Mouse (Mus musculus) kidney, embryonic 14.5 days (tissue): ENCODE results near the gene Abca13. TPM values are rescaled to one million over a fixed set of nuclear protein-coding genes. Genes with fewer than 3 reads are reported as not detected.
"Not testable (repeated sequence)": the region's sequence is repeated elsewhere in the genome, so short reads cannot be mapped to it uniquely, and the experiment has no call there.

ENCODE experiments used
- ATAC-seq: fragments of 200-750 bp; cut with Nextera tagmentation; 2 replicates; pipeline ENCODE4 v1.8.0; 2017; ENCODE audit warnings: moderate number of reproducible peaks, mild to moderate bottlenecking, moderate TSS enrichment, moderate library complexity; ENCODE audit not compliant: low FRiP score, low TSS enrichment
- H3K27ac ChIP-seq: fragments of 300-500 bp; sonication (generic); 2 replicates; pipeline ENCODE4 v1.5.1; 2014; ENCODE audit warnings: low read depth, mild to moderate bottlenecking, low read length, moderate library complexity, mixed read lengths
- H3K27me3 ChIP-seq: fragments of 300-500 bp; sonication (generic); 2 replicates; pipeline ENCODE4 v1.6.1; 2014; ENCODE audit warnings: mild to moderate bottlenecking, low read length; ENCODE audit not compliant: control insufficient read depth, insufficient read depth
- H3K36me3 ChIP-seq: fragments of 300-500 bp; sonication (generic); 2 replicates; pipeline ENCODE4 v1.6.1; 2014; ENCODE audit warnings: low read length, mixed read lengths; ENCODE audit not compliant: control insufficient read depth, insufficient read depth
- H3K4me1 ChIP-seq: fragments of 300-500 bp; sonication (generic); 2 replicates; pipeline ENCODE4 v1.6.1; 2014; ENCODE audit warnings: low read length, mixed read lengths; ENCODE audit not compliant: control insufficient read depth, insufficient read depth
- H3K4me2 ChIP-seq: fragments of 300-500 bp; sonication (generic); replicated peaks from 2 replicates; pipeline ENCODE4 v1.6.1; 2014; ENCODE audit warnings: low read depth, mild to moderate bottlenecking, low read length
- H3K4me3 ChIP-seq: fragments of 300-500 bp; sonication (generic); 2 replicates; pipeline ENCODE4 v1.5.1; 2014; ENCODE audit warnings: mild to moderate bottlenecking, low read length
- H3K9ac ChIP-seq: fragments of 300-500 bp; sonication (generic); 2 replicates; pipeline ENCODE4 v1.6.1; 2014; ENCODE audit warnings: low read depth, mild to moderate bottlenecking, low read length, moderate library complexity
- H3K9me3 ChIP-seq: fragments of 300-500 bp; sonication (generic); 2 replicates; pipeline ENCODE4 v1.6.1; 2016; ENCODE audit warnings: low read length; ENCODE audit not compliant: control insufficient read depth
- WGBS: fragments of 180-500 bp; shearing (Covaris S2); extraction: QIAGEN DNeasy Blood & Tissue Kit; methylation state at CpG from one replicate; pipeline ENCODE4 v1.1.7; 2014; 5-methylcytosine and 5-hydroxymethylcytosine counted together
- polyA plus RNA-seq: library from polyadenylated mRNA; unstranded; fragments of >200 nt; fragmentation: Nextera tagmentation; extraction: Ambion mirVana; gene quantifications from 2 replicates; pipeline ENCODE4 v1.2.1, GENCODE M21; 2014

The Abca13 gene
- polyA plus RNA-seq, 1 experiment from 2014 or later, result 0.11 TPM

- Histone ChIP-seq H3K4me1 (no peaks in the 10 kb centered on the region), H3K9me3 (no peaks in the 10 kb centered on the region), H3K36me3 (no peaks in the 10 kb centered on the region), H3K9ac (no peak overlapping the region), H3K27me3 (no peaks in the 10 kb centered on the region), H3K4me2 (no peak overlapping the region), H3K4me3 (no peak overlapping the region), H3K27ac (no peak overlapping the region)
- 44% methylated on average over 5 of the region's 5 CpGs for WGBS
- ATAC-seq, result no peak
Observed at GRCm38 (mm10) chr11:9432807-9433206, 241.1 kb downstream of the Abca13 start.

- Histone ChIP-seq H3K4me2 (no peak overlapping the region), H3K9me3 (no peaks in the 10 kb centered on the region), H3K27ac (no peak overlapping the region), H3K4me1 (no peaks in the 10 kb centered on the region), H3K4me3 (no peak overlapping the region), H3K9ac (no peak overlapping the region), H3K27me3 (no peaks in the 10 kb centered on the region), H3K36me3 (no peaks in the 10 kb centered on the region)
- ATAC-seq, result no peak
Observed at GRCm38 (mm10) chr11:9436617-9437016, 244.9 kb downstream of the Abca13 start.

- WGBS, result 84% methylated on average over 2 of the region's 2 CpGs
- Histone ChIP-seq H3K4me2 (no peak overlapping the region), H3K4me3 (no peak overlapping the region), H3K9ac (no peak overlapping the region), H3K9me3 (no peaks in the 10 kb centered on the region), H3K4me1 (no peaks in the 10 kb centered on the region), H3K36me3 (no peaks in the 10 kb centered on the region), H3K27ac (no peak overlapping the region), H3K27me3 (no peaks in the 10 kb centered on the region)
- no peak for ATAC-seq
Observed at GRCm38 (mm10) chr11:9439781-9440180, 248.0 kb downstream of the Abca13 start.

GRCm38 (mm10) chr11:9441192-9441591, 249.4 kb downstream of the Abca13 start:
- no peak for ATAC-seq
- H3K4me1 ChIP-seq, result no peaks in the 10 kb centered on the region
- H3K9me3 ChIP-seq, result no peaks in the 10 kb centered on the region
- H3K27me3 ChIP-seq, result no peaks in the 10 kb centered on the region
- no peak overlapping the region for H3K4me3 ChIP-seq
- H3K27ac ChIP-seq, result no peak overlapping the region
- no peak overlapping the region for H3K4me2 ChIP-seq
- 76% methylated on average over 4 of the region's 4 CpGs for WGBS
- no peaks in the 10 kb centered on the region for H3K36me3 ChIP-seq
- H3K9ac ChIP-seq, result no peak overlapping the region

GRCm38 (mm10) chr11:9472400-9472799, 280.7 kb downstream of the Abca13 start:
- no peaks in the 10 kb centered on the region for H3K9me3 ChIP-seq
- 88% methylated on average over 1 of the region's 1 CpGs for WGBS
- ATAC-seq, result no peak
- no peak overlapping the region for H3K4me2 ChIP-seq
- no peak overlapping the region for H3K4me3 ChIP-seq
- no peak overlapping the region for H3K9ac ChIP-seq
- no peaks in the 10 kb centered on the region for H3K4me1 ChIP-seq
- H3K36me3 ChIP-seq, result no peaks in the 10 kb centered on the region
- H3K27ac ChIP-seq, result no peak overlapping the region
- H3K27me3 ChIP-seq, result no peaks in the 10 kb centered on the region

GRCm38 (mm10) chr11:9481511-9481910, 289.8 kb downstream of the Abca13 start:
- H3K4me2 ChIP-seq, result no peak overlapping the region
- no peaks in the 10 kb centered on the region for H3K27me3 ChIP-seq
- H3K9me3 ChIP-seq, result no peaks in the 10 kb centered on the region; the same call in 1 of the 2 replicates
- no peak overlapping the region for H3K27ac ChIP-seq
- H3K36me3 ChIP-seq, result no peaks in the 10 kb centered on the region
- ATAC-seq, result peak; percentile 89
- no peak overlapping the region for H3K4me3 ChIP-seq
- no peak overlapping the region for H3K9ac ChIP-seq
- WGBS, result 16% methylated on average over 6 of the region's 6 CpGs
- no peaks in the 10 kb centered on the region for H3K4me1 ChIP-seq

- Histone ChIP-seq H3K9me3 (no peaks in the 10 kb centered on the region), H3K9ac (no peak overlapping the region), H3K27me3 (no peaks in the 10 kb centered on the region), H3K36me3 (no peaks in the 10 kb centered on the region), H3K27ac (no peak overlapping the region), H3K4me3 (no peak overlapping the region), H3K4me2 (no peak overlapping the region), H3K4me1 (no peaks in the 10 kb centered on the region)
- WGBS, result 44% methylated on average over 5 of the region's 5 CpGs
- ATAC-seq, result no peak; the same call in 1 of the 2 replicates
Observed at GRCm38 (mm10) chr11:9500326-9501142, 308.8 kb downstream of the Abca13 start.

- WGBS, result 81% methylated on average over 2 of the region's 2 CpGs
- H3K36me3 ChIP-seq, H3K9ac ChIP-seq, H3K27me3 ChIP-seq, H3K9me3 ChIP-seq, H3K4me2 ChIP-seq, H3K27ac ChIP-seq, H3K4me1 ChIP-seq, ATAC-seq, H3K4me3 ChIP-seq: not testable (repeated sequence)
Observed at GRCm38 (mm10) chr11:9514966-9515365, 323.2 kb downstream of the Abca13 start.

- Histone ChIP-seq H3K36me3 (no peaks in the 10 kb centered on the region), H3K4me2 (no peak overlapping the region), H3K4me1 (no peaks in the 10 kb centered on the region), H3K4me3 (no peak overlapping the region), H3K9ac (no peak overlapping the region), H3K27ac (no peak overlapping the region), H3K27me3 (no peaks in the 10 kb centered on the region), H3K9me3 (no peaks in the 10 kb centered on the region)
- 71% methylated on average over 3 of the region's 3 CpGs for WGBS
- no peak for ATAC-seq
Observed at GRCm38 (mm10) chr11:9528556-9528955, 336.8 kb downstream of the Abca13 start.
